Mouse (Mus musculus) liver, embryonic 14.5 days (tissue): Measurements from ENCODE around the gene Car15. TPM values are rescaled to one million over a fixed set of nuclear protein-coding genes. Genes with fewer than 3 reads are reported as not detected.

ENCODE experiments used
- ATAC-seq: fragments of 200-750 bp; cut with Nextera tagmentation; 2 replicates; pipeline ENCODE4 v1.8.0; 2017; ENCODE audit warnings: moderate number of reproducible peaks, mild to moderate bottlenecking, moderate library complexity; ENCODE audit not compliant: insufficient read depth
- DNase-seq, 3 experiments: peaks; one replicate each; pipeline ENCODE4 v3.0.0-alpha.2; 2012 to 2013; ENCODE audit warnings: low read depth in 3 of 3, low spot score in 3 of 3
- H3K27ac ChIP-seq: fragments of 300-500 bp; sonication (generic); 2 replicates; pipeline ENCODE4 v1.5.1; 2014; ENCODE audit warnings: moderate library complexity, mild to moderate bottlenecking, control low read depth, inconsistent platforms
- H3K27me3 ChIP-seq: fragments of 300-500 bp; sonication (generic); 2 replicates; pipeline ENCODE4 v1.6.1; 2014; ENCODE audit warnings: mild to moderate bottlenecking, low read length, moderate library complexity; ENCODE audit not compliant: control insufficient read depth, insufficient read depth
- H3K36me3 ChIP-seq: fragments of 300-500 bp; sonication (generic); replicated peaks from 2 replicates; pipeline ENCODE4 v1.6.1; 2014; ENCODE audit warnings: low read depth; ENCODE audit not compliant: control insufficient read depth, insufficient read depth
- H3K4me1 ChIP-seq, 2 experiments: fragments of 200-500 bp in 1 of 2; fragments of 300-500 bp in 1 of 2; sonication (generic) in 1 of 2; replicated peaks; 2 replicates each; pipeline ENCODE4 v1.6.1; 2012 to 2014; ENCODE audit warnings: antibody characterized with exemption in 1 of 2, inconsistent platforms in 1 of 2, low read length in 1 of 2; ENCODE audit not compliant: control insufficient read depth in 2 of 2, insufficient read depth in 2 of 2
- H3K4me2 ChIP-seq: fragments of 300-500 bp; sonication (generic); 2 replicates; pipeline ENCODE4 v1.6.1; 2014; ENCODE audit warnings: low read depth, mild to moderate bottlenecking, control low read depth, moderate library complexity
- H3K4me3 ChIP-seq, 2 experiments: fragments of 200-500 bp in 1 of 2; fragments of 300-500 bp in 1 of 2; sonication (generic) in 1 of 2; 2 replicates each; pipeline ENCODE4 v1.5.1; 2012 to 2014; ENCODE audit warnings: low read depth in 2 of 2, low read length in 2 of 2, mild to moderate bottlenecking in 2 of 2, control low read depth in 1 of 2, inconsistent platforms in 1 of 2, moderate library complexity in 1 of 2; ENCODE audit not compliant: insufficient read depth in 1 of 2
- H3K9ac ChIP-seq: fragments of 300-500 bp; sonication (generic); replicated peaks from 2 replicates; pipeline ENCODE4 v1.6.1; 2014; ENCODE audit warnings: mild to moderate bottlenecking, control low read depth, moderate library complexity
- H3K9me3 ChIP-seq: fragments of 300-500 bp; sonication (generic); 2 replicates; pipeline ENCODE4 v1.6.1; 2016; ENCODE audit warnings: low read length, mixed read lengths; ENCODE audit not compliant: control insufficient read depth
- CTCF ChIP-seq: IDR thresholded peaks from 2 replicates; pipeline ENCODE4 v1.5.1; 2016; ENCODE audit warnings: antibody characterized with exemption, low read depth, control low read depth
- EP300 ChIP-seq: IDR thresholded peaks from 2 replicates; pipeline ENCODE4 v1.6.1; 2016; ENCODE audit warnings: antibody characterized with exemption, low read depth
- WGBS: fragments of 180-500 bp; shearing (Covaris S2); extraction: QIAGEN DNeasy Blood & Tissue Kit; methylation state at CpG from one replicate; pipeline ENCODE4 v1.1.7; 2014; ENCODE audit not compliant: insufficient replicate concordance; 5-methylcytosine and 5-hydroxymethylcytosine counted together
- polyA plus RNA-seq, 2 experiments: library from polyadenylated mRNA; depleted of rRNA in 1 of 2; stranded (reverse) in 1 of 2; unstranded in 1 of 2; fragments of >200 nt; fragmentation: Nextera tagmentation in 1 of 2; extraction: Ambion mirVana in 1 of 2; gene quantifications; 2 replicates each; pipeline versions ENCODE4 v1.2.1 to v1.2.3; 2012 to 2014

The Car15 gene
- polyA plus RNA-seq, 2 experiments: 1.3 TPM; not detected in 1

DNA sequence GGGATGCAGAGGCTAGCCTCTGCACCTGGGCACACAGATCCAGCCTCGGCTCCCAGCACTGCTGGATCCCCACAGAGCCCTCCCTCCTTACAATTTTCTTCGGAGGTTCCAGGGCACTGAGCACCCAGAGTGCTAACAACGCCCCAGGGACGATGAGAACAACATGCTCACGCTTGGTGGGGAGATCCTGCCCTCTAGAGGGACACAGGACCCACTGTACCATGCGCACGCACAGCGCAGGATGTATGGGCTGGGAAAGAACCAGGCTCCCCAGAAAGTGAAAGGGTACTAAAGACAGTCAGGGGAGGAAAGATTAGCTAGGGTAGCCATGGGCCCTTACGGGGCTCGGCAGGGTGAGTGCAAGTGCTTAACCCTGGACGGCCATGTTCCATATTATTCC, 6.4 kb downstream of the Car15 start:
- no peak overlapping the region for H3K9ac ChIP-seq
- no peak overlapping the region for H3K4me2 ChIP-seq
- H3K4me3 ChIP-seq: no peak overlapping the region
- H3K27ac ChIP-seq: no peak overlapping the region
- TF ChIP-seq CTCF: peak; percentile 48
- no peak for TF ChIP-seq EP300
- DNase-seq (no peak), ATAC-seq (no peak)
- WGBS: 13% methylated on average over 11 of the region's 11 CpGs
- no peaks in the 10 kb centered on the region for H3K4me1 ChIP-seq
- H3K9me3 ChIP-seq: no peaks in the 10 kb centered on the region
- no peaks in the 10 kb centered on the region for H3K36me3 ChIP-seq
- H3K27me3 ChIP-seq: peaks cover 62% of the 10 kb centered on the region

DNA sequence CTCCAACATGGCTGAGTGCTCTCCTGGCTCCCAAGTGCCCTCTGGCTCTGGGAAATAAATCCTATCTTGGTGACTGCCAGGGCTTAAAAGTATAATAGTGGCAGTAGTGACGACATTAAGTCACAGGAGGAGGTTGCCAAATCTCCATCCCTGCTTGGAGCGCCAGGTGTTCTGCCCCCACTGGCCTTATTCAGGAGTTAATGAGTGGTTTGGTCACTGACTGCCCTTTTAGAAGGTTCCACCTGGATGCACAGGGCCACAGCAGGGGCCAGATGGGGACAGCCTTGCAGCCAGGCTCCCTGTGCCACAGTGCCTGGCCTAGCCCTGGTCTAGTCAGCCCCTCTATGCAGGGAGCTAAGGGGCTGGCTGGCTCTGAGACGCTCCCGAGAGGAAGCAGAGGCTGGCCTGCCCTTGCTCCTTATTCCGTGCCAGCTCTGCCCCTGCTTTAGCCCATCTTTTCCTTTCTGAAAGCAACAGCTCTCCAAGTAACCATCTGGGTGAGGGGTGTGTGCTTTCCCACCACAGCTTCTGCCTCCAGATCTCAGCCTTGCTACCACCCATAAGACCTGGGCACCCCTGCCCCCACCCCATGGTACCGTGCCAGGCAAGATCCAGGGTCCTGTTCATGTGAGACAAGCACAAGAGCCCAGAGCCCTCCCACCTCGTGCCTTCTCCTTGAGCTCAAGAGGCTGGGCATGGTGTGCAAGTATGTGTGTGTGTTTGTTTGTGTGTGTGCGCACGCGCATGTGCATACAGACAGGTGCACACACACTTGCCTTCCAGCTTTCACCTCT, 7.6 kb downstream of the Car15 start:
- Histone ChIP-seq H3K4me1 (no peaks in the 10 kb centered on the region), H3K27ac (no peak overlapping the region), H3K9me3 (no peaks in the 10 kb centered on the region), H3K36me3 (no peaks in the 10 kb centered on the region), H3K9ac (no peak overlapping the region), H3K27me3 (peaks cover 53% of the 10 kb centered on the region), H3K4me3 (no peak overlapping the region), H3K4me2 (no peak overlapping the region)
- 65% methylated on average over 10 of the region's 10 CpGs for WGBS
- no peak for ATAC-seq
- DNase-seq: no peak
- no peak for TF ChIP-seq EP300
- TF ChIP-seq CTCF: no peak

GRCm38 (mm10) chr16:17828867-17829266, 9.3 kb downstream of the Car15 start:
- 59% methylated on average over 3 of the region's 3 CpGs for WGBS
- no peak for ATAC-seq
- no peaks in the 10 kb centered on the region for H3K4me1 ChIP-seq
- no peak for DNase-seq
- H3K9ac ChIP-seq: no peak overlapping the region
- H3K4me2 ChIP-seq: no peak overlapping the region
- TF ChIP-seq EP300 (no peak), CTCF (no peak)
- peaks cover 36% of the 10 kb centered on the region for H3K27me3 ChIP-seq
- no peaks in the 10 kb centered on the region for H3K36me3 ChIP-seq
- H3K9me3 ChIP-seq: no peaks in the 10 kb centered on the region
- H3K27ac ChIP-seq: no peak overlapping the region
- H3K4me3 ChIP-seq: no peak overlapping the region

DNA sequence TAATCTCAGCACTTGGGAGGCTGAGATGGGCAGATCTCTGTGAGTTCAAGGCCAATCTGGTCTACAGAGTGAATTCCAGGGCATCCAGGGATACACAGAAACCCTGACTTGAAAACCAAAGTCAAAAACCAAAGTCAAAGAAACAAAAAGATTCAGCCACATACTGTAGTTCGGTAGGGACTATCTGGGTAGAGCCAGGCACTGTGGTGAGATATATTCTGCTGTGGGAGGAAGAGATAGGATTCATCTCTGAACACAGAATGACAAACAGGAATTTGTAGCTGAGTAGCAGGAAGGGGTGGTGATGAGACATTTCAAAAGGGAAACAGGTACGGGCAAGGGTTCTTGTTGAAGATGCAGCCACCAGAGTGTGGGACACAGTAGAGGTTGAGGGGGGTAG, 9.9 kb downstream of the Car15 start:
- H3K36me3 ChIP-seq: no peaks in the 10 kb centered on the region
- no peak for TF ChIP-seq CTCF
- no peak for TF ChIP-seq EP300
- no peak for ATAC-seq
- H3K9ac ChIP-seq: no peak overlapping the region
- no peak overlapping the region for H3K27ac ChIP-seq
- no peak overlapping the region for H3K4me2 ChIP-seq
- no peaks in the 10 kb centered on the region for H3K4me1 ChIP-seq
- DNase-seq: no peak
- 20% methylated on average over 2 of the region's 2 CpGs for WGBS
- no peaks in the 10 kb centered on the region for H3K9me3 ChIP-seq
- no peak overlapping the region for H3K4me3 ChIP-seq
- H3K27me3 ChIP-seq: peaks cover 30% of the 10 kb centered on the region

- H3K4me3 ChIP-seq: no peak overlapping the region
- TF ChIP-seq CTCF (no peak), EP300 (no peak)
Observed at GRCm38 (mm10) chr16:17826500-17826899, 11.7 kb downstream of the Car15 start.

More at GRCm38 (mm10) chr16:17826500-17826899, 11.7 kb downstream of the Car15 start:
- H3K9me3 ChIP-seq: no peaks in the 10 kb centered on the region
- ATAC-seq (no peak), DNase-seq (no peak)
- WGBS: 59% methylated on average over 2 of the region's 2 CpGs
- H3K4me1 ChIP-seq: no peaks in the 10 kb centered on the region
- H3K27ac ChIP-seq: no peak overlapping the region
- H3K4me2 ChIP-seq: no peak overlapping the region
- H3K9ac ChIP-seq: no peak overlapping the region
- peaks cover 12% of the 10 kb centered on the region for H3K27me3 ChIP-seq
- no peaks in the 10 kb centered on the region for H3K36me3 ChIP-seq
